Mouse (Mus musculus): Measurements from ENCODE around the gene Icam1.
"Not testable (repeated sequence)": the region's sequence is repeated elsewhere in the genome, so short reads cannot be mapped to it uniquely, and the experiment has no call there.

Icam1 gene

GRCm38 (mm10) chr9:20993165-20993898 lies 22.5 kb upstream of the Icam1 start:
- DNase-seq (ENCODE audit: low read depth in 2 of 2, low spot score in 2 of 2): no peak

- DNase-seq (ENCODE audit: low read depth in 2 of 2, low spot score in 2 of 2): no peak
Measured at GRCm38 (mm10) chr9:20995069-20995468, 20.7 kb upstream of the Icam1 start.

GRCm38 (mm10) chr9:20997065-20997464 lies 18.7 kb upstream of the Icam1 start:
- DNase-seq (ENCODE audit: low read depth in 2 of 2, low spot score in 2 of 2): no peak

- DNase-seq (ENCODE audit: low read depth in 2 of 2, low spot score in 2 of 2): peak in 1 of 2 experiments; percentile 13
Measured at GRCm38 (mm10) chr9:20998337-20998736, 17.4 kb upstream of the Icam1 start.

GRCm38 (mm10) chr9:21000811-21001210 lies 15.0 kb upstream of the Icam1 start:
- no peak for DNase-seq (ENCODE audit: low read depth in 2 of 2, low spot score in 2 of 2)

GRCm38 (mm10) chr9:21001651-21002200 lies 14.1 kb upstream of the Icam1 start:
- DNase-seq (ENCODE audit: low read depth in 2 of 2, low spot score in 2 of 2): no peak

- no peak for DNase-seq (ENCODE audit: low read depth in 2 of 2, low spot score in 2 of 2)
Measured at GRCm38 (mm10) chr9:21002270-21002626, 13.5 kb upstream of the Icam1 start.

- DNase-seq (ENCODE audit: low read depth in 2 of 2, low spot score in 2 of 2): peak; percentile 75 to 79
Measured at GRCm38 (mm10) chr9:21002627-21003551, 12.9 kb upstream of the Icam1 start, which contains the start of gene Mrpl4. Gene Mrpl4 (plus strand): TSS chr9:21002738.

- DNase-seq (ENCODE audit: low read depth in 2 of 2, low spot score in 2 of 2): no peak
Measured at GRCm38 (mm10) chr9:21007313-21007952, 8.4 kb upstream of the Icam1 start.

- no peak for DNase-seq (ENCODE audit: low read depth in 2 of 2, low spot score in 2 of 2)
Measured at GRCm38 (mm10) chr9:21008007-21008406, 7.8 kb upstream of the Icam1 start.

- no peak for DNase-seq (ENCODE audit: low read depth in 2 of 2, low spot score in 2 of 2)
Measured at GRCm38 (mm10) chr9:21010362-21010761, 5.4 kb upstream of the Icam1 start.

GRCm38 (mm10) chr9:21010939-21011541 lies 4.7 kb upstream of the Icam1 start:
- not testable (repeated sequence) for DNase-seq (ENCODE audit: low read depth in 2 of 2, low spot score in 2 of 2)

GRCm38 (mm10) chr9:21011846-21012312 lies 3.9 kb upstream of the Icam1 start:
- DNase-seq (ENCODE audit: low read depth in 2 of 2, low spot score in 2 of 2): no peak

- DNase-seq (ENCODE audit: low read depth in 2 of 2, low spot score in 2 of 2): no peak
Measured at GRCm38 (mm10) chr9:21012368-21012767, 3.4 kb upstream of the Icam1 start.

GRCm38 (mm10) chr9:21014691-21015570 lies 854 bp upstream of the Icam1 start:
- DNase-seq (ENCODE audit: low read depth in 2 of 2, low spot score in 2 of 2): peak in 1 of 2 experiments; percentile 36

- no peak for DNase-seq (ENCODE audit: low read depth in 2 of 2, low spot score in 2 of 2)
Measured at GRCm38 (mm10) chr9:21016331-21017176, 769 bp downstream of the Icam1 start.

GRCm38 (mm10) chr9:21017177-21017575 lies 1.4 kb downstream of the Icam1 start:
- no peak for DNase-seq (ENCODE audit: low read depth in 2 of 2, low spot score in 2 of 2)

- DNase-seq (ENCODE audit: low read depth in 2 of 2, low spot score in 2 of 2): no peak
Measured at GRCm38 (mm10) chr9:21018600-21018999, 2.8 kb downstream of the Icam1 start.

GRCm38 (mm10) chr9:21021363-21021762 lies 5.6 kb downstream of the Icam1 start:
- DNase-seq (ENCODE audit: low read depth in 2 of 2, low spot score in 2 of 2): no peak

Measured in CD8-positive naive resting alpha-beta T cell, adult 2 months (primary cell).